Mouse (Mus musculus) liver, embryonic 16.5 days (tissue): Measurements from ENCODE around the gene A930002H24Rik. TPM values are rescaled to one million over a fixed set of nuclear protein-coding genes. Genes with fewer than 3 reads are reported as not detected.

ENCODE experiments used
- ATAC-seq: fragments of 200-750 bp; cut with Nextera tagmentation; 2 replicates; pipeline ENCODE4 v1.8.0; 2017; ENCODE audit warnings: low read depth, mild to moderate bottlenecking, moderate number of reproducible peaks, moderate library complexity
- H3K27ac ChIP-seq: fragments of 300-500 bp; sonication (generic); 2 replicates; pipeline ENCODE4 v1.5.1; 2014; ENCODE audit warnings: mild to moderate bottlenecking, low read length
- H3K27me3 ChIP-seq: fragments of 300-500 bp; sonication (generic); 2 replicates; pipeline ENCODE4 v1.6.1; 2014; ENCODE audit warnings: low read depth, low read length, mixed read lengths; ENCODE audit not compliant: control insufficient read depth, insufficient read depth
- H3K36me3 ChIP-seq: fragments of 300-500 bp; sonication (generic); 2 replicates; pipeline ENCODE4 v1.6.1; 2014; ENCODE audit warnings: mild to moderate bottlenecking; ENCODE audit not compliant: control insufficient read depth, insufficient read depth
- H3K4me1 ChIP-seq: fragments of 300-500 bp; sonication (generic); 2 replicates; pipeline ENCODE4 v1.6.1; 2014; ENCODE audit warnings: low read depth, low read length, mixed read lengths; ENCODE audit not compliant: control insufficient read depth
- H3K4me2 ChIP-seq: fragments of 300-500 bp; sonication (generic); 2 replicates; pipeline ENCODE4 v1.6.1; 2014; ENCODE audit warnings: low read depth, low read length, mixed read lengths
- H3K4me3 ChIP-seq: fragments of 300-500 bp; sonication (generic); 2 replicates; pipeline ENCODE4 v1.5.1; 2014; ENCODE audit warnings: low read depth, mild to moderate bottlenecking, low read length
- H3K9ac ChIP-seq: fragments of 300-500 bp; sonication (generic); 2 replicates; pipeline ENCODE4 v1.6.1; 2014; ENCODE audit warnings: low read depth, low read length
- H3K9me3 ChIP-seq: fragments of 300-500 bp; sonication (generic); replicated peaks from 2 replicates; pipeline ENCODE4 v1.6.1; 2016; ENCODE audit warnings: low read length; ENCODE audit not compliant: control insufficient read depth
- WGBS: fragments of 180-500 bp; shearing (Covaris S2); extraction: QIAGEN DNeasy Blood & Tissue Kit; methylation state at CpG from one replicate; pipeline ENCODE4 v1.1.7; 2014; ENCODE audit not compliant: insufficient replicate concordance; 5-methylcytosine and 5-hydroxymethylcytosine counted together
- polyA plus RNA-seq: library from polyadenylated mRNA; unstranded; fragments of >200 nt; fragmentation: Nextera tagmentation; extraction: Ambion mirVana; gene quantifications from 2 replicates; pipeline ENCODE4 v1.2.1, GENCODE M21; 2015

A930002H24Rik gene
- polyA plus RNA-seq, 1 experiment from 2014 or later = 0.71 TPM

GRCm38 (mm10) chr17:63826196-63826595 is 37.4 kb downstream of the A930002H24Rik start:
- ATAC-seq = no peak
- H3K4me3 ChIP-seq = no peak overlapping the region
- no peak overlapping the region for H3K4me2 ChIP-seq
- no peaks in the 10 kb centered on the region for H3K9me3 ChIP-seq
- no peaks in the 10 kb centered on the region for H3K4me1 ChIP-seq
- WGBS = 67% methylated on average over 8 of the region's 8 CpGs
- H3K36me3 ChIP-seq = no peaks in the 10 kb centered on the region
- H3K27ac ChIP-seq = no peak overlapping the region
- no peak overlapping the region for H3K9ac ChIP-seq
- H3K27me3 ChIP-seq = no peaks in the 10 kb centered on the region

- Histone ChIP-seq H3K4me3 (no peak overlapping the region), H3K9me3 (no peaks in the 10 kb centered on the region), H3K36me3 (no peaks in the 10 kb centered on the region), H3K27me3 (no peaks in the 10 kb centered on the region), H3K27ac (no peak overlapping the region), H3K4me1 (no peaks in the 10 kb centered on the region), H3K9ac (no peak overlapping the region), H3K4me2 (no peak overlapping the region)
- no peak for ATAC-seq
- 69% methylated on average over 4 of the region's 4 CpGs for WGBS
Observed at GRCm38 (mm10) chr17:63824141-63824540, 39.5 kb downstream of the A930002H24Rik start.

- WGBS = 11% methylated on average over 10 of the region's 10 CpGs
- H3K4me1 ChIP-seq = no peaks in the 10 kb centered on the region
- no peak overlapping the region for H3K4me2 ChIP-seq
- H3K36me3 ChIP-seq = no peaks in the 10 kb centered on the region
- H3K4me3 ChIP-seq = no peak overlapping the region
- no peak for ATAC-seq
- H3K9me3 ChIP-seq = no peaks in the 10 kb centered on the region
- no peak overlapping the region for H3K9ac ChIP-seq
- no peaks in the 10 kb centered on the region for H3K27me3 ChIP-seq
- H3K27ac ChIP-seq = no peak overlapping the region
Observed at GRCm38 (mm10) chr17:63818444-63819027, 45.1 kb downstream of the A930002H24Rik start.

- no peak for ATAC-seq
- Histone ChIP-seq H3K4me2 (no peak overlapping the region), H3K4me1 (no peaks in the 10 kb centered on the region), H3K27me3 (no peaks in the 10 kb centered on the region), H3K4me3 (no peak overlapping the region), H3K36me3 (no peaks in the 10 kb centered on the region), H3K9me3 (no peaks in the 10 kb centered on the region), H3K9ac (no peak overlapping the region), H3K27ac (no peak overlapping the region)
- 58% methylated on average over 6 of the region's 6 CpGs for WGBS
Observed at GRCm38 (mm10) chr17:63813552-63813951, 50.0 kb downstream of the A930002H24Rik start.

Other genes starting within 250 kb of the A930002H24Rik start
- 7.6 and 7.8 TPM in 2 replicates for gene Fer, start 729 bp downstream of the A930002H24Rik start, polyA plus RNA-seq